Mouse (Mus musculus): ENCODE data around the gene Stum. TPM values are rescaled to one million over a fixed set of nuclear protein-coding genes. Genes with fewer than 3 reads are reported as not detected.
A peak's percentile ranks its signal among the peaks of the same experiment; 100 is the strongest.

Stum gene
- polyA plus RNA-seq, 1 experiment from 2014 or later, result 0.44 TPM

- peak overlapping the region; percentile 43 for H3K27ac ChIP-seq (replicated peaks)
- WGBS, result 13% methylated on average over 9 of the region's 9 CpGs
These were observed 55.1 kb downstream of the Stum start for GRCm38 (mm10) chr1:180428101-180428712.

GRCm38 (mm10) chr1:180427685-180428084 is 55.6 kb downstream of the Stum start:
- 51% methylated on average over 10 of the region's 10 CpGs for WGBS
- peak overlapping the region; percentile 17; the same call in 1 of the 2 replicates for H3K9ac ChIP-seq
- peak overlapping the region; percentile 43 for H3K27ac ChIP-seq (replicated peaks)
- no peak overlapping the region for H3K4me3 ChIP-seq
- H3K36me3 ChIP-seq, result no peaks in the 10 kb centered on the region
- H3K4me1 ChIP-seq, result peaks cover 27% of the 10 kb centered on the region
- ATAC-seq (ENCODE audit: extremely low read depth, insufficient number of reproducible peaks, low FRiP score, low TSS enrichment), result no peak
- peaks cover 34% of the 10 kb centered on the region for H3K27me3 ChIP-seq (replicated peaks)
- H3K4me2 ChIP-seq, result peak overlapping the region; percentile 38
- no peaks in the 10 kb centered on the region for H3K9me3 ChIP-seq

More at GRCm38 (mm10) chr1:180428101-180428712, 55.1 kb downstream of the Stum start:
- Histone ChIP-seq H3K36me3 (no peaks in the 10 kb centered on the region), H3K4me1 (peaks cover 25% of the 10 kb centered on the region), H3K27me3 (replicated peaks) (peaks cover 40% of the 10 kb centered on the region), H3K4me2 (peak overlapping the region; percentile 38), H3K4me3 (no peak overlapping the region), H3K9ac (peak overlapping the region; percentile 17; the same call in 1 of the 2 replicates), H3K9me3 (no peaks in the 10 kb centered on the region)
- ATAC-seq (ENCODE audit: extremely low read depth, insufficient number of reproducible peaks, low FRiP score, low TSS enrichment), result no peak

- Histone ChIP-seq H3K27ac (replicated peaks) (no peak overlapping the region), H3K36me3 (no peaks in the 10 kb centered on the region), H3K27me3 (replicated peaks) (peaks cover 22% of the 10 kb centered on the region), H3K9ac (no peak overlapping the region), H3K9me3 (no peaks in the 10 kb centered on the region), H3K4me2 (no peak overlapping the region), H3K4me1 (peaks cover 40% of the 10 kb centered on the region), H3K4me3 (no peak overlapping the region)
- 83% methylated on average over 6 of the region's 6 CpGs for WGBS
- no peak for ATAC-seq (ENCODE audit: extremely low read depth, insufficient number of reproducible peaks, low FRiP score, low TSS enrichment)
These were observed 56.9 kb downstream of the Stum start for GRCm38 (mm10) chr1:180426405-180426804.

GRCm38 (mm10) chr1:180423931-180424330 is 59.4 kb downstream of the Stum start:
- peaks cover 54% of the 10 kb centered on the region for H3K4me1 ChIP-seq
- no peaks in the 10 kb centered on the region for H3K9me3 ChIP-seq
- H3K27me3 ChIP-seq (replicated peaks), result 0 out of 2 replicates have a peak, but pooled peaks cover 7% of the 10 kb centered on the region
- H3K9ac ChIP-seq, result no peak overlapping the region
- ATAC-seq (ENCODE audit: extremely low read depth, insufficient number of reproducible peaks, low FRiP score, low TSS enrichment), result no peak
- H3K36me3 ChIP-seq, result peaks cover 15% of the 10 kb centered on the region
- no peak overlapping the region for H3K27ac ChIP-seq (replicated peaks)
- H3K4me3 ChIP-seq, result no peak overlapping the region
- no peak overlapping the region for H3K4me2 ChIP-seq
- WGBS, result 58% methylated on average over 3 of the region's 3 CpGs

GRCm38 (mm10) chr1:180423008-180423639 is 60.2 kb downstream of the Stum start:
- WGBS, result 42% methylated on average over 16 of the region's 16 CpGs
- peaks cover 50% of the 10 kb centered on the region for H3K4me1 ChIP-seq
- no peaks in the 10 kb centered on the region for H3K9me3 ChIP-seq
- H3K36me3 ChIP-seq, result peaks cover 23% of the 10 kb centered on the region
- ATAC-seq (ENCODE audit: extremely low read depth, insufficient number of reproducible peaks, low FRiP score, low TSS enrichment), result no peak
- H3K4me3 ChIP-seq, result no peak overlapping the region
- H3K9ac ChIP-seq, result no peak overlapping the region; the same call in 1 of the 2 replicates
- peak overlapping the region; percentile 78 for H3K27ac ChIP-seq (replicated peaks)
- H3K27me3 ChIP-seq (replicated peaks), result 0 out of 2 replicates have a peak, but pooled peaks cover 7% of the 10 kb centered on the region
- H3K4me2 ChIP-seq, result no peak overlapping the region

- WGBS, result 14% methylated on average over 11 of the region's 11 CpGs
- Histone ChIP-seq H3K27me3 (replicated peaks) (0 out of 2 replicates have a peak, but pooled peaks cover 7% of the 10 kb centered on the region), H3K36me3 (peaks cover 29% of the 10 kb centered on the region), H3K4me3 (no peak overlapping the region), H3K9ac (peak overlapping the region; percentile 55), H3K27ac (replicated peaks) (peak overlapping the region; percentile 78), H3K4me1 (peaks cover 46% of the 10 kb centered on the region), H3K4me2 (peak overlapping the region; percentile 16; the same call in 1 of the 2 replicates), H3K9me3 (no peaks in the 10 kb centered on the region)
- ATAC-seq (ENCODE audit: extremely low read depth, insufficient number of reproducible peaks, low FRiP score, low TSS enrichment), result no peak
These were observed 61.1 kb downstream of the Stum start for GRCm38 (mm10) chr1:180422076-180422828.

- Histone ChIP-seq H3K4me2 (peak overlapping the region; percentile 16; the same call in 1 of the 2 replicates), H3K9me3 (no peaks in the 10 kb centered on the region), H3K9ac (peak overlapping the region; percentile 33), H3K4me3 (no peak overlapping the region), H3K27ac (replicated peaks) (peak overlapping the region; percentile 78), H3K36me3 (peaks cover 30% of the 10 kb centered on the region), H3K27me3 (replicated peaks) (0 out of 2 replicates have a peak, but pooled peaks cover 7% of the 10 kb centered on the region), H3K4me1 (peaks cover 56% of the 10 kb centered on the region)
- 51% methylated on average over 25 of the region's 25 CpGs for WGBS
- no peak for ATAC-seq (ENCODE audit: extremely low read depth, insufficient number of reproducible peaks, low FRiP score, low TSS enrichment)
These were observed 62.0 kb downstream of the Stum start for GRCm38 (mm10) chr1:180421165-180421909.

GRCm38 (mm10) chr1:180420496-180421164 is 62.7 kb downstream of the Stum start:
- peak overlapping the region; percentile 78; the same call in 1 of the 2 replicates for H3K27ac ChIP-seq (replicated peaks)
- no peak overlapping the region for H3K4me2 ChIP-seq
- WGBS, result 60% methylated on average over 8 of the region's 8 CpGs
- H3K9me3 ChIP-seq, result no peaks in the 10 kb centered on the region
- H3K27me3 ChIP-seq (replicated peaks), result 0 out of 2 replicates have a peak, but pooled peaks cover 6% of the 10 kb centered on the region
- no peak overlapping the region for H3K9ac ChIP-seq
- no peak overlapping the region for H3K4me3 ChIP-seq
- peaks cover 37% of the 10 kb centered on the region for H3K36me3 ChIP-seq
- no peak for ATAC-seq (ENCODE audit: extremely low read depth, insufficient number of reproducible peaks, low FRiP score, low TSS enrichment)
- peaks cover 62% of the 10 kb centered on the region for H3K4me1 ChIP-seq

- Histone ChIP-seq H3K4me2 (no peak overlapping the region), H3K4me3 (no peak overlapping the region), H3K4me1 (peaks cover 70% of the 10 kb centered on the region), H3K9ac (no peak overlapping the region), H3K9me3 (no peaks in the 10 kb centered on the region), H3K27me3 (replicated peaks) (0 out of 2 replicates have a peak, but pooled peaks cover 3% of the 10 kb centered on the region), H3K27ac (replicated peaks) (no peak overlapping the region), H3K36me3 (peaks cover 50% of the 10 kb centered on the region)
- 68% methylated on average over 2 of the region's 2 CpGs for WGBS
- no peak for ATAC-seq (ENCODE audit: extremely low read depth, insufficient number of reproducible peaks, low FRiP score, low TSS enrichment)
These were observed 64.2 kb downstream of the Stum start for GRCm38 (mm10) chr1:180419059-180419458.

GRCm38 (mm10) chr1:180417118-180417517 is 66.2 kb downstream of the Stum start:
- WGBS, result 43% methylated on average over 2 of the region's 2 CpGs
- Histone ChIP-seq H3K4me1 (peaks cover 50% of the 10 kb centered on the region), H3K9me3 (no peaks in the 10 kb centered on the region), H3K4me3 (no peak overlapping the region), H3K36me3 (peaks cover 60% of the 10 kb centered on the region), H3K27me3 (replicated peaks) (0 out of 2 replicates have a peak, but pooled peaks cover 3% of the 10 kb centered on the region), H3K9ac (no peak overlapping the region), H3K27ac (replicated peaks) (no peak overlapping the region), H3K4me2 (no peak overlapping the region)
- no peak for ATAC-seq (ENCODE audit: extremely low read depth, insufficient number of reproducible peaks, low FRiP score, low TSS enrichment)
